Mouse (Mus musculus): Measurements from ENCODE around the gene Zfp386.

GRCm38 (mm10) chr12:116111007-116111694 lies 63.6 kb downstream of the Zfp386 start:
- no peak for TF ChIP-seq CTCF (IDR thresholded peaks at IDR 0.05; ENCODE audit: insufficient read depth, low read length)
- no peak for TF ChIP-seq POLR2A (IDR thresholded peaks at IDR 0.05; ENCODE audit: borderline replicate concordance, extremely low read depth, low read depth, low read length)

Measured in lung, adult 2 months (tissue).